ENCODE assay signal across 20 mouse cellular contexts in genomic region chr8:71716561-71717053, GRCm38 (mm10). TPM values are rescaled to one million over a fixed set of nuclear protein-coding genes. Genes with fewer than 3 reads are reported as not detected.
DNase-seq lines count a peak whose midpoint lies in the region; ATAC-seq lines count a peak whose summit lies in the region.
"Had no signal": no experiment of that assay in that cellular context is flagged by ENCODE, and none has a peak within 500 bp of the region (broad histone marks: within the 10 kb centered on the region; RNA-seq: fewer than 3 reads in every experiment).

No protein-coding gene starts in this region.

- ATAC-seq in midbrain, embryonic 11.5 days (ENCODE audit: low FRiP score): no peak
- ATAC-seq in midbrain, embryonic 16.5 days: no peak
- ATAC-seq: CD4-positive, CD25-positive, alpha-beta regulatory T cell, adult 4 months; forebrain, embryonic 13.5 days; forebrain, embryonic 16.5 days had no signal

- no peaks in the 10 kb centered on the region for H3K9me3 ChIP-seq in midbrain, embryonic 11.5 days (ENCODE audit: control insufficient read depth, low read length)
- no peaks in the 10 kb centered on the region for H3K9me3 ChIP-seq in midbrain, embryonic 16.5 days (replicated peaks; ENCODE audit: control insufficient read depth, low read length, poor library complexity, severe bottlenecking)
- H3K9me3 ChIP-seq: forebrain, embryonic 10.5 days; forebrain, embryonic 13.5 days; hindbrain, embryonic 12.5 days; hindbrain, embryonic 15.5 days had no signal

- H3K4me3 ChIP-seq in midbrain, embryonic 11.5 days (ENCODE audit: low read depth, low read length): no peak overlapping the region
- H3K4me3 ChIP-seq in midbrain, embryonic 16.5 days (ENCODE audit: low read depth, low read length): no peak overlapping the region
- H3K4me3 ChIP-seq: forebrain, embryonic 10.5 days; forebrain, embryonic 13.5 days; hindbrain, embryonic 12.5 days; hindbrain, embryonic 15.5 days had no signal

- WGBS in midbrain, embryonic 11.5 days: 91% methylated on average over 13 of the region's 13 CpGs
- 88% methylated on average over 13 of the region's 13 CpGs for WGBS in midbrain, embryonic 16.5 days

- H3K4me2 ChIP-seq in midbrain, embryonic 11.5 days: no peak overlapping the region
- H3K4me2 ChIP-seq in midbrain, embryonic 16.5 days (ENCODE audit: low read length): no peak overlapping the region
- H3K4me2 ChIP-seq: forebrain, embryonic 13.5 days; heart, embryonic 11.5 days; hindbrain, embryonic 12.5 days; hindbrain, embryonic 15.5 days had no signal

- no peaks in the 10 kb centered on the region for H3K36me3 ChIP-seq in midbrain, embryonic 11.5 days (ENCODE audit: control insufficient read depth, insufficient read depth, low read length)
- H3K36me3 ChIP-seq in midbrain, embryonic 16.5 days (ENCODE audit: control insufficient read depth, insufficient read depth, low read length): peaks cover 16% of the 10 kb centered on the region

- H3K4me1 ChIP-seq in midbrain, embryonic 11.5 days (ENCODE audit: control insufficient read depth, insufficient read depth, low read length): peaks cover 28% of the 10 kb centered on the region
- peaks cover 37% of the 10 kb centered on the region for H3K4me1 ChIP-seq in midbrain, embryonic 16.5 days (ENCODE audit: control insufficient read depth, insufficient read depth, low read length)

- H3K9ac ChIP-seq in midbrain, embryonic 11.5 days (ENCODE audit: low read length): no peak overlapping the region
- H3K9ac ChIP-seq in midbrain, embryonic 16.5 days (ENCODE audit: low read depth, low read length): no peak overlapping the region
- H3K9ac ChIP-seq: forebrain, embryonic 13.5 days; hindbrain, embryonic 12.5 days; hindbrain, embryonic 15.5 days had no signal

- H3K27me3 ChIP-seq in midbrain, embryonic 11.5 days (ENCODE audit: control insufficient read depth, insufficient read depth, low read length): no peaks in the 10 kb centered on the region
- H3K27me3 ChIP-seq in midbrain, embryonic 16.5 days (ENCODE audit: control insufficient read depth, insufficient read depth, low read depth, low read length): no peaks in the 10 kb centered on the region
- H3K27me3 ChIP-seq: forebrain, embryonic 13.5 days; hindbrain, embryonic 15.5 days had no signal

- DNase-seq in midbrain, embryonic 11.5 days (ENCODE audit: low spot score, missing footprints): peak; percentile 59
- DNase-seq in ES-CJ7 (ENCODE audit: low read depth, low spot score) (peak; percentile 64), R1 (ENCODE audit: low read depth, low spot score) (peak; percentile 83)
- no peak for DNase-seq in retina, embryonic 14.5 days (ENCODE audit: low spot score)
- no peak for DNase-seq in kidney, adult 18-20 months
- DNase-seq: adrenal gland, postnatal 10 days; adrenal gland, postnatal 36 days; cerebellum, adult 18-20 months; cerebellum, postnatal 14 days; gastrocnemius, postnatal 14 days had no signal

- H3K27ac ChIP-seq in midbrain, embryonic 11.5 days (ENCODE audit: low read depth, low read length): no peak overlapping the region
- H3K27ac ChIP-seq in midbrain, embryonic 16.5 days (ENCODE audit: low read length): no peak overlapping the region
- H3K27ac ChIP-seq: forebrain, embryonic 10.5 days; forebrain, embryonic 13.5 days; hindbrain, embryonic 12.5 days; hindbrain, embryonic 15.5 days had no signal

RNA-seq across cellular contexts. Expression of gene Fcho1, which starts 8.9 kb away (rescaled TPM):
- 12.9 and 15.3 TPM in 2 replicates for polyA plus RNA-seq in midbrain, embryonic 11.5 days (2014; fragmentation: Nextera tagmentation; extraction: Ambion mirVana)
- 88.4 and 107 TPM in 2 replicates for polyA plus RNA-seq in midbrain, embryonic 16.5 days (2015; fragmentation: Nextera tagmentation; extraction: Ambion mirVana)
- polyA plus RNA-seq: C2C12 had no signal

RNA-seq across cellular contexts. Expression of gene B3gnt3, which starts 15.0 kb away (rescaled TPM):
- polyA plus RNA-seq in midbrain, embryonic 11.5 days (2014; fragmentation: Nextera tagmentation; extraction: Ambion mirVana): 0.38 and 0.63 TPM in 2 replicates
- 0.20 and 0.50 TPM in 2 replicates for polyA plus RNA-seq in midbrain, embryonic 16.5 days (2015; fragmentation: Nextera tagmentation; extraction: Ambion mirVana)

RNA-seq across cellular contexts. Expression of gene Insl3, which starts 27.6 kb away (rescaled TPM):
- polyA plus RNA-seq in midbrain, embryonic 11.5 days (2014; fragmentation: Nextera tagmentation; extraction: Ambion mirVana): 0.44 and 0.48 TPM in 2 replicates
- polyA plus RNA-seq in midbrain, embryonic 16.5 days (2015; fragmentation: Nextera tagmentation; extraction: Ambion mirVana): 1.4 TPM in 1 of 2 replicates, not detected in the other
- polyA plus RNA-seq: embryonic facial prominence, embryonic 11.5 days; forebrain, embryonic 13.5 days; forebrain, embryonic 16.5 days; hindbrain, embryonic 12.5 days had no signal

RNA-seq across cellular contexts. Expression of gene Jak3, which starts 40.5 kb away (rescaled TPM):
- polyA plus RNA-seq in midbrain, embryonic 11.5 days (2014; fragmentation: Nextera tagmentation; extraction: Ambion mirVana): 1.3 and 1.7 TPM in 2 replicates
- polyA plus RNA-seq in midbrain, embryonic 16.5 days (2015; fragmentation: Nextera tagmentation; extraction: Ambion mirVana): 4.7 and 5.4 TPM in 2 replicates

RNA-seq across cellular contexts. Expression of gene Unc13a, which starts 45.0 kb away (rescaled TPM):
- 5.4 and 6.5 TPM in 2 replicates for polyA plus RNA-seq in midbrain, embryonic 11.5 days (2014; fragmentation: Nextera tagmentation; extraction: Ambion mirVana)
- polyA plus RNA-seq in midbrain, embryonic 16.5 days (2015; fragmentation: Nextera tagmentation; extraction: Ambion mirVana): 23.5 and 29.0 TPM in 2 replicates

Comparison
In these comparisons a context has a peak if more than half of its experiments do, and no peak if none do; other contexts are left out.
1. DNase-seq: peak in midbrain, embryonic 11.5 days (single experiment), ES-CJ7 (single experiment) and R1 (single experiment); none in retina, embryonic 14.5 days (single experiment) and kidney, adult 18-20 months (single experiment).